Mouse (Mus musculus): Measurements from ENCODE around the gene Tpx2. TPM values are rescaled to one million over a fixed set of nuclear protein-coding genes. Genes with fewer than 3 reads are reported as not detected.

The Tpx2 gene
- polyA plus RNA-seq, 1 experiment = 1.2 TPM

DNA sequence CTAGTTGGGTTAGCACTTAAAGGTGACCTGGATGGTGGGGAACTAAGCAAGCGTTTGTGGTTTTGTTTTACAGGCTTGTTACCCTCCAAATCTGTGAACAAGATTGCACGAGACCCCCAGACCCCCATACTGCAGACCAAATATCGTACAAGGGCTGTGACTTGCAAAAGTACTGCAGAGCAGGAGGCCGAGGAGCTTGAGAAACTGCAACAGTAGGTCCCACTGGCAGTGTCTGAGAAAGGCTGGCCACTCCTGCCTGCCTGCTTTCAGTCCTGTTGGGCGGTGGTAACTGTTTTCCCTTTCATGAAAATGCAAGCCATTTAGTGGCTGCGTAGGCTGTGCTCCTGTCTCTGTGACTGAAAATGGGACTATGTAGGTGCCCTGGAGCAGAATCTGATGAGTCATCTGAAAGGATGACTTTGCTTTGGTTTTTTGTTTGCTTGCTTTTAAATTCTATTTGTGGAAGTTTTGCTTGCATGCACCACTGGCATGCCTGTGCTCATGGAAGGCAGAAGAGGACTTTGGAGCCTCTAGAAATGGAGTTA, 36.4 kb downstream of the Tpx2 start:
- Histone ChIP-seq H3K4me3 (replicated peaks; ENCODE audit: insufficient read depth, low read depth, low read length) (no peak overlapping the region), H3K27me3 (ENCODE audit: control insufficient read depth, insufficient read depth, low read length) (no peaks in the 10 kb centered on the region), H3K4me1 (ENCODE audit: control insufficient read depth, insufficient read depth, low read length) (no peaks in the 10 kb centered on the region), H3K27ac (ENCODE audit: insufficient read depth, low read length) (no peak overlapping the region)
- 92% methylated on average over 6 of the region's 6 CpGs for WGBS
- DNase-seq = no peak
- TF ChIP-seq CTCF (IDR thresholded peaks at IDR 0.05; ENCODE audit: borderline replicate concordance, insufficient read depth, low read depth, low read length) (no peak), POLR2A (IDR thresholded peaks at IDR 0.05; ENCODE audit: borderline replicate concordance, insufficient read depth, low read length) (no peak)

DNA sequence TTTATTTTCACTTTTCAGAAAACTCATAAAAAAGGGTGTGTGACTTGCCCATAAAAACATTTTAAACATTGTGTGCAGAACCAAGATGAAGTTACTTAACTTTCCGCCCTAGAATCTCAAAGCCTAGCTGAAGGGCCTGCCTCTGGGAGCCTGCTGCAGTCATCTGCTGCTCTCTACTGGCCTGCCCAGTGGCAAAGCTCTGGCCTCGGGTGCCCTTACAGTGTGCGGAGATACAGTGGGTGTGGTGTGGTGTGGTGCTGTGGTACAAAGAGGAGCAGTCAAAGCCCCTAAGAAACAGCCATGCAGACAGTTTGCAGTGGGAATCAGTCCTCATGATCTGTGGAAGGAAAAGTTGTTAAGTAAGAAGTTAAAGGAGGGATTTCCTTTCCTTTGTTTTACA, 39.5 kb downstream of the Tpx2 start:
- no peaks in the 10 kb centered on the region for H3K4me1 ChIP-seq (ENCODE audit: control insufficient read depth, insufficient read depth, low read length)
- TF ChIP-seq POLR2A (IDR thresholded peaks at IDR 0.05; ENCODE audit: borderline replicate concordance, insufficient read depth, low read length) (no peak), CTCF (IDR thresholded peaks at IDR 0.05; ENCODE audit: borderline replicate concordance, insufficient read depth, low read depth, low read length) (no peak)
- no peak overlapping the region for H3K27ac ChIP-seq (ENCODE audit: insufficient read depth, low read length)
- no peaks in the 10 kb centered on the region for H3K27me3 ChIP-seq (ENCODE audit: control insufficient read depth, insufficient read depth, low read length)
- WGBS = 87% methylated on average over 3 of the region's 3 CpGs
- H3K4me3 ChIP-seq (replicated peaks; ENCODE audit: insufficient read depth, low read depth, low read length) = no peak overlapping the region
- no peak for DNase-seq

GRCm38 (mm10) chr2:152888774-152889173, 41.0 kb downstream of the Tpx2 start:
- TF ChIP-seq POLR2A (IDR thresholded peaks at IDR 0.05; ENCODE audit: borderline replicate concordance, insufficient read depth, low read length) (no peak), CTCF (IDR thresholded peaks at IDR 0.05; ENCODE audit: borderline replicate concordance, insufficient read depth, low read depth, low read length) (no peak)
- WGBS = 83% methylated on average over 5 of the region's 5 CpGs
- no peak overlapping the region for H3K4me3 ChIP-seq (replicated peaks; ENCODE audit: insufficient read depth, low read depth, low read length)
- H3K27me3 ChIP-seq (ENCODE audit: control insufficient read depth, insufficient read depth, low read length) = no peaks in the 10 kb centered on the region
- H3K4me1 ChIP-seq (ENCODE audit: control insufficient read depth, insufficient read depth, low read length) = no peaks in the 10 kb centered on the region
- H3K27ac ChIP-seq (ENCODE audit: insufficient read depth, low read length) = no peak overlapping the region
- DNase-seq = no peak

- TF ChIP-seq CTCF (IDR thresholded peaks at IDR 0.05; ENCODE audit: borderline replicate concordance, insufficient read depth, low read depth, low read length) (no peak), POLR2A (IDR thresholded peaks at IDR 0.05; ENCODE audit: borderline replicate concordance, insufficient read depth, low read length) (no peak)
- DNase-seq = no peak
- no peak overlapping the region for H3K4me3 ChIP-seq (replicated peaks; ENCODE audit: insufficient read depth, low read depth, low read length)
- WGBS = 72% methylated on average over 9 of the region's 9 CpGs
- no peaks in the 10 kb centered on the region for H3K27me3 ChIP-seq (ENCODE audit: control insufficient read depth, insufficient read depth, low read length)
- H3K4me1 ChIP-seq (ENCODE audit: control insufficient read depth, insufficient read depth, low read length) = no peaks in the 10 kb centered on the region
- H3K27ac ChIP-seq (ENCODE audit: insufficient read depth, low read length) = no peak overlapping the region
These were observed 48.1 kb downstream of the Tpx2 start for GRCm38 (mm10) chr2:152895834-152896233.

- TF ChIP-seq CTCF (IDR thresholded peaks at IDR 0.05; ENCODE audit: borderline replicate concordance, insufficient read depth, low read depth, low read length) (no peak), POLR2A (IDR thresholded peaks at IDR 0.05; ENCODE audit: borderline replicate concordance, insufficient read depth, low read length) (no peak)
- Histone ChIP-seq H3K4me3 (replicated peaks; ENCODE audit: insufficient read depth, low read depth, low read length) (no peak overlapping the region), H3K27me3 (ENCODE audit: control insufficient read depth, insufficient read depth, low read length) (no peaks in the 10 kb centered on the region), H3K4me1 (ENCODE audit: control insufficient read depth, insufficient read depth, low read length) (no peaks in the 10 kb centered on the region), H3K27ac (ENCODE audit: insufficient read depth, low read length) (no peak overlapping the region)
- no peak for DNase-seq
- WGBS = 79% methylated on average over 3 of the region's 3 CpGs
These were observed 49.2 kb downstream of the Tpx2 start for GRCm38 (mm10) chr2:152896926-152897325.

GRCm38 (mm10) chr2:152899011-152899410, 51.2 kb downstream of the Tpx2 start:
- WGBS = 84% methylated on average over 6 of the region's 6 CpGs
- no peak for DNase-seq
- Histone ChIP-seq H3K27me3 (ENCODE audit: control insufficient read depth, insufficient read depth, low read length) (no peaks in the 10 kb centered on the region), H3K4me3 (replicated peaks; ENCODE audit: insufficient read depth, low read depth, low read length) (no peak overlapping the region), H3K4me1 (ENCODE audit: control insufficient read depth, insufficient read depth, low read length) (no peaks in the 10 kb centered on the region), H3K27ac (ENCODE audit: insufficient read depth, low read length) (no peak overlapping the region)
- TF ChIP-seq POLR2A (IDR thresholded peaks at IDR 0.05; ENCODE audit: borderline replicate concordance, insufficient read depth, low read length) (no peak), CTCF (IDR thresholded peaks at IDR 0.05; ENCODE audit: borderline replicate concordance, insufficient read depth, low read depth, low read length) (no peak)

GRCm38 (mm10) chr2:152901296-152901695, 53.5 kb downstream of the Tpx2 start:
- Histone ChIP-seq H3K27ac (ENCODE audit: insufficient read depth, low read length) (no peak overlapping the region), H3K27me3 (ENCODE audit: control insufficient read depth, insufficient read depth, low read length) (no peaks in the 10 kb centered on the region), H3K4me1 (ENCODE audit: control insufficient read depth, insufficient read depth, low read length) (peaks cover 8% of the 10 kb centered on the region), H3K4me3 (replicated peaks; ENCODE audit: insufficient read depth, low read depth, low read length) (no peak overlapping the region)
- TF ChIP-seq POLR2A (IDR thresholded peaks at IDR 0.05; ENCODE audit: borderline replicate concordance, insufficient read depth, low read length) (no peak), CTCF (IDR thresholded peaks at IDR 0.05; ENCODE audit: borderline replicate concordance, insufficient read depth, low read depth, low read length) (no peak)
- DNase-seq = no peak
- 91% methylated on average over 15 of the region's 15 CpGs for WGBS

DNA sequence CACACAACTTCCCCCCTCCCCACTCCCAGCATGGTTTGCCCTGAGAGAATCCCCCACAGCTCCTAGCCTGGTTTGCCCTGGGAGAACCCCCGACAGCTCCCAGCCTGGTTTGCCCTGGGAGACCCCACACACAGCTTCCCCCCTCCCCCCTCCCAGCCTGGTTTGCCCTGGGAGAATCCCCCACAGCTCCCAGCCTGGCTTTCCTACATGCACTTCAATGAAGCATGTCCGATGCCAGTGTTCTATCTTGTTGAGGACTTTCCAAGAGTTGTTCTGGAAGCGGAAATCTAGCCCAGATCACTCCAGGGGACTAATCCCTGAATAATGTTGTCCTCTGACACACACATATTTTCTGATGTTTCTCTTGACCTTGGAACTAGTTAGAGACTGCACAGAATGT, 54.9 kb downstream of the Tpx2 start:
- peak in 1 of 2 experiments; percentile 37 for DNase-seq
- Histone ChIP-seq H3K27me3 (ENCODE audit: control insufficient read depth, insufficient read depth, low read length) (no peaks in the 10 kb centered on the region), H3K4me3 (replicated peaks; ENCODE audit: insufficient read depth, low read depth, low read length) (no peak overlapping the region), H3K27ac (ENCODE audit: insufficient read depth, low read length) (no peak overlapping the region), H3K4me1 (ENCODE audit: control insufficient read depth, insufficient read depth, low read length) (peaks cover 21% of the 10 kb centered on the region)
- TF ChIP-seq POLR2A (IDR thresholded peaks at IDR 0.05; ENCODE audit: borderline replicate concordance, insufficient read depth, low read length) (no peak), CTCF (IDR thresholded peaks at IDR 0.05; ENCODE audit: borderline replicate concordance, insufficient read depth, low read depth, low read length) (no peak)
- WGBS = 18% methylated on average over 3 of the region's 3 CpGs

Data from cerebellum, adult 2 months (tissue).